Mouse (Mus musculus) brain, embryonic 14.5 days (tissue): ENCODE measurements at regions not wholly inside any gene's neighbourhood (a gene's known extent, or its start where the extent isn't known, plus 50 kb on each side); places are given as distances from the start of the nearest gene placed in this dataset.

Source experiments
- CTCF ChIP-seq: fragments of 200-500 bp; IDR thresholded peaks from 2 replicates; pipeline ENCODE4 v1.5.1; 2012; ENCODE audit warnings: inconsistent platforms, mild to moderate bottlenecking, moderate library complexity, borderline replicate concordance; ENCODE audit not compliant: insufficient read depth, insufficient read length; ENCODE audit errors: extremely low read depth
- POLR2A ChIP-seq: fragments of 200-500 bp; IDR thresholded peaks from 2 replicates; pipeline ENCODE4 v1.6.1; 2012; ENCODE audit warnings: mild to moderate bottlenecking, inconsistent platforms, borderline replicate concordance; ENCODE audit not compliant: poor library complexity, insufficient read depth, insufficient read length, severe bottlenecking; ENCODE audit errors: extremely low read depth

DNA sequence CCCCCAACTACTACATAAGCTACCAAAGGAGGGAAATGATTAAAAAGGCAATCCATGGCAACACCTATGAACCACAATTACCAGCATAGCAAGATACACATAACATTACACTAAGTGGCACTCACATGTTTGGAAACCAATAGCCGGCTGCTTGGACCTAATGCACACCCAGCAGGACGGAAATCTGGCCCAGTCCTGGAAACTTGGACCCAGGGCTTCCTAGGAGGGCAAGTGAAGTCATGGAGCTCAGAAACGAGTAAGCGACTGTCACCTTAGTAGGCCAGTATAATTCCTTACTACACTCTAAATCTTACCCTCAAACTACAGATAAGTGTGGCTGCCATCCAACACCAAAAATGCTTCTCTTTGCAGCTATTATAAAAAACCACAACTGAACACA is 168.6 kb upstream of the Ppp2r3a start:
- TF ChIP-seq CTCF (no peak), POLR2A (no peak)
